Mouse (Mus musculus) ES-CJ7 (cell line): Measurements from ENCODE around the gene Igsf9b.

Experiments used
- DNase-seq: peaks from one replicate; pipeline ENCODE4 v3.0.0; 2011; ENCODE audit warnings: low read depth, low spot score

The Igsf9b gene

DNA sequence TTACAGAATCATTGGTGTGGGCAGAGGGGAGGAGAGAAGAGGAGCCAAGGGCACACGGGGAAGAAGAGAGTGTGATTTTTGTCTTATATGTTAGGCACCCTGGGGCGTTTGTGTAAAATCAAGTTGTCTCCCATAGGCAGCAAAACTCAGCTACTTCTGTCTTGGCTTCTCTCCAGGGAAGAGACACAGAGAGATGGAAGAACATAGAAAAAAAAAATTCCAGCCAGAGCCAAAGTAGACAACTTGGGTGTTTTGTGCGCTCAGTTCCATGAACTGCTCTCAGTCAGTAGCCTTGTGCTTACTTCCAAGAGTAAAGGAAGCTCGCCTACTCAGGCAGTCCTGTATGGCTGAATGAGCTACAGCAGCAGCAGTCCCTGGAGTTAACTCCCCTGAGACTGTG lies 31.4 kb downstream of the Igsf9b start:
- no peak for DNase-seq

DNA sequence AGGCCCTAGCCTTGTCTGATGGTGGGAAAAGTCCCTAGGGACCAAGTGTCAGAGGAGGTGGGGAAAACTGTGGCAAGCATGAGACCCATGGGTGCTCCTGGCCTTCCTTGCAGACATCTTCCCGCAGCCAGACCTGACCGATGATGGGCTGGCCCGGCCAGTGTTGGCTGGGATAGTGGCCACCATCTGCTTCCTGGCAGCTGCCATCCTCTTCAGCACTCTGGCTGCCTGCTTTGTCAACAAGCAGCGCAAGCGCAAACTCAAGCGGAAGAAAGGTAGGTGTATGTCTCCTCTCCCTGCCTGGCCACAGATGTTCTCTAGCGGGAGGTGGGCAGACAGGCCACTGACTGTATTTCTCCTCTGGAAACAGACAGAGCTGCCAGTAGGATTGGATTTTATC lies 32.5 kb downstream of the Igsf9b start:
- no peak for DNase-seq

- DNase-seq: no peak
These were observed 35.9 kb downstream of the Igsf9b start for GRCm38 (mm10) chr9:27334895-27335294.

- DNase-seq: no peak
These were observed 38.1 kb downstream of the Igsf9b start for GRCm38 (mm10) chr9:27336962-27337636.

DNA sequence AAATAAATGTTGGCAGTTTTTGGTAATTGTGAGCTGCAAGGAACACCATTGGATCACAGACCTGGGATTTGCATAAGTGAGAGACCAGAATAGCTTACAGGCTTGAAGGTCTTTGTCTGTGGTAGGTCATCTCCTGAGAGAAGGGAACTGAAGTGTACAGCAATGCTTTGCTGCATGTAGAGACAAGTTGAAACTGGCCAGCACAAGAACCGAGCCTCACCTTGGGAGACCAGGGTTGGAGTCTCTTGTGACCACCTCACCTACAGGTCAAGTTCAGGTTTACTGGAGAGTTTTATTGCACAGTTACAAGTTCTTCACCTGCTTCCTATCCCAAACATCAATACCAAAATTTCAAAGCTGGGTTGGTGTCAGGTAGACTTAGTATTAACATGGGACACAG lies 40.2 kb downstream of the Igsf9b start:
- DNase-seq: no peak

GRCm38 (mm10) chr9:27346541-27347269 lies 47.7 kb downstream of the Igsf9b start:
- DNase-seq: no peak

GRCm38 (mm10) chr9:27353082-27353481 lies 54.1 kb downstream of the Igsf9b start:
- DNase-seq: no peak

- no peak for DNase-seq
These were observed 58.9 kb downstream of the Igsf9b start for GRCm38 (mm10) chr9:27357893-27358292.

DNA sequence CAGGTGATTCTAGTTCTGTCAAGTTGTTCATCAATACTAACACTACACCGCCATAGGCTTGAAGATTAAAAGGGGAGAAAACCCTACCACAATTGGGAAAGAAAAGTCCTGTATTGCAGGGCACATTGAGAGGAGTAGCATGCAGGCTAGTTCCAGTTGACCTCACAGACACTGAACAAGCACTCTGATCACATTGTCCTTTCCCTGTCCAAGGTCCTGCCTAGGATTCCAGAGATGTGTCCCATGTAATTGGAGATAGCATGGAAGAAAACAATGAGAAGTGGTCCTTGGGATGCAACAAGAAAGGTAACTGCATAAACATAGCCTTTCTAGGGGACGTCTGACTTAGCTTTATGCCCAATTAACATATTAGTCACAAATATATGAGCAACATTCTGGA lies 68.2 kb downstream of the Igsf9b start:
- peak; percentile 30 for DNase-seq

DNA sequence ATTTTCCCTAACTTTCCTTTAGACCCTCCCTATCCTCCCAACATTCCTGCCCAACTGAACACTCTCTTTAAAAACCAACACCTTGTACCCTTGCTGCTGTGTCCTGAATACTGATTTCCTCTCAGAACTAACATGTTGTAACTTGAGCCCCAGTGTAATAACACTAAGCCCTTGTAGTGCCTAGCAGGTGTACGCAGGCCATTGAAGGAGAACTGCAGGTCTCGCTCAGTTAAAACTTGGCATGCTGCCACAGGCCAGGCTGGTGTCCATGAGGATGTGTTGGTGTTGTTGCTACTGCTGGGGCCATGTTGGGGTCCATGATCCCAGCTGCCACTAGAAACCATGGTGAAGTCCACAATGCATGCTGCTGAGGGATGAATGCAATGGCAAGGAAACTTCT lies 70.1 kb downstream of the Igsf9b start:
- DNase-seq: no peak

GRCm38 (mm10) chr9:27375746-27376145 lies 76.7 kb downstream of the Igsf9b start:
- DNase-seq: no peak

DNA sequence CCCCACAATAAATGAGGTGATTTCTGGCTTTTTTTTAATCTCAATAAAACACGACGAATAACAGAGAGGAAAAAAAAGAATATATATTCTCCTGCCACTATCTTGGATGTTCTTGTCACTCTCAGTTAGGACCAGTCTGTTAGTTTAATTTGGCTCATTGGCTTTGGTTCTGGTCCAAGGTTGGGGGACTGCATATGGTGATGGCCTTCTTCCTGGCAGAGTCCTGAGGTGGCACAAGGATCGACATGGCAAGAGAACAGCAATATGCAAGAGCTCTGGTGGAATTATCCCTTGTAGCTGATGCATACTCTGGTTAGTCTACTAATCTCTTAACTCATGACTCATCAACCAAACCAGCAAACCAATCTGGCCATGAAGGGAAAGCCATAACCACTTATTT lies 87.9 kb downstream of the Igsf9b start:
- no peak for DNase-seq

GRCm38 (mm10) chr9:27396500-27396899 lies 97.5 kb downstream of the Igsf9b start, which contains the start of gene Spata19:
TSS of gene Spata19 (plus strand) at chr9:27396800.
- DNase-seq: no peak

- no peak for DNase-seq
These were observed 102.2 kb downstream of the Igsf9b start for GRCm38 (mm10) chr9:27401169-27401568.
